Mouse (Mus musculus) hindbrain, embryonic 11.5 days (tissue): Measurements from ENCODE around the gene Lgals4. TPM values are rescaled to one million over a fixed set of nuclear protein-coding genes. Genes with fewer than 3 reads are reported as not detected.

Source experiments
- polyA plus RNA-seq: library from polyadenylated mRNA; unstranded; fragments of >200 nt; fragmentation: Nextera tagmentation; extraction: Ambion mirVana; gene quantifications from 2 replicates; pipeline ENCODE4 v1.2.1, GENCODE M21; 2014

The Lgals4 gene
- polyA plus RNA-seq, 1 experiment from 2014 or later = 2.5 TPM

Other genes starting within 250 kb of the Lgals4 start
- 25.3 and 27.4 TPM in 2 replicates for gene Samd4b, start 235.7 kb upstream of the Lgals4 start, polyA plus RNA-seq
- gene Pak4, start 235.7 kb upstream of the Lgals4 start, polyA plus RNA-seq = 30.5 and 32.6 TPM in 2 replicates
- gene Acp7, start 202.5 kb upstream of the Lgals4 start, polyA plus RNA-seq = not detected in 2 replicates
- gene Fbxo27, start 141.0 kb upstream of the Lgals4 start, polyA plus RNA-seq = 5.1 and 5.5 TPM in 2 replicates
- 8.5 and 9.4 TPM in 2 replicates for gene Fbxo17, start 117.0 kb upstream of the Lgals4 start, polyA plus RNA-seq
- 131 and 132 TPM in 2 replicates for gene Mrps12, start 92.0 kb upstream of the Lgals4 start, polyA plus RNA-seq
- gene Sars2, start 91.9 kb upstream of the Lgals4 start, polyA plus RNA-seq = 27.2 and 27.7 TPM in 2 replicates
- gene Ccer2, start 77.7 kb upstream of the Lgals4 start, polyA plus RNA-seq = 0.97 and 1.2 TPM in 2 replicates
- gene Sirt2, start 67.1 kb upstream of the Lgals4 start, polyA plus RNA-seq = 79.1 and 80.3 TPM in 2 replicates
- 42.0 and 43.7 TPM in 2 replicates for gene Nfkbib, start 66.3 kb upstream of the Lgals4 start, polyA plus RNA-seq
- 2.5 and 2.7 TPM in 2 replicates for gene Rinl, start 44.9 kb upstream of the Lgals4 start, polyA plus RNA-seq
- gene Hnrnpl, start 25.3 kb upstream of the Lgals4 start, polyA plus RNA-seq = 306 and 312 TPM in 2 replicates
- 83.8 and 84.2 TPM in 2 replicates for gene Ech1, start 8.6 kb upstream of the Lgals4 start, polyA plus RNA-seq
- 1.7 and 2.7 TPM in 2 replicates for gene Lgals7, start 30.0 kb downstream of the Lgals4 start, polyA plus RNA-seq
- gene Capn12, start 47.6 kb downstream of the Lgals4 start, polyA plus RNA-seq = 0.21 and 0.29 TPM in 2 replicates
- gene Actn4, start 128.5 kb downstream of the Lgals4 start, polyA plus RNA-seq = 134 and 157 TPM in 2 replicates
- gene Eif3k, start 148.0 kb downstream of the Lgals4 start, polyA plus RNA-seq = 389 and 409 TPM in 2 replicates
- gene Map4k1, start 148.2 kb downstream of the Lgals4 start, polyA plus RNA-seq = 4.3 and 5.0 TPM in 2 replicates